Mouse (Mus musculus) forebrain, embryonic 12.5 days (tissue): ENCODE measurements at regions not wholly inside any gene's neighbourhood (a gene's known extent, or its start where the extent isn't known, plus 50 kb on each side); places are given as distances from the start of the nearest gene placed in this dataset.

Experiments used
- ATAC-seq: fragments of 200-750 bp; cut with Nextera tagmentation; 2 replicates; pipeline ENCODE4 v1.8.0; 2017; ENCODE audit warnings: moderate TSS enrichment; ENCODE audit not compliant: low FRiP score
- H3K27ac ChIP-seq: fragments of 300-500 bp; sonication (generic); 2 replicates; pipeline ENCODE4 v1.5.1; 2016; ENCODE audit warnings: mild to moderate bottlenecking
- H3K27me3 ChIP-seq: fragments of 300-500 bp; sonication (generic); 2 replicates; pipeline ENCODE4 v1.6.1; 2016; ENCODE audit warnings: mild to moderate bottlenecking
- H3K36me3 ChIP-seq: fragments of 300-500 bp; sonication (generic); replicated peaks from 2 replicates; pipeline ENCODE4 v1.6.1; 2016; ENCODE audit warnings: mild to moderate bottlenecking
- H3K4me1 ChIP-seq: fragments of 300-500 bp; sonication (generic); 2 replicates; pipeline ENCODE4 v1.6.1; 2016
- H3K4me2 ChIP-seq: fragments of 300-500 bp; sonication (generic); 2 replicates; pipeline ENCODE4 v1.6.1; 2016; ENCODE audit warnings: mild to moderate bottlenecking, moderate library complexity
- H3K4me3 ChIP-seq: fragments of 300-500 bp; sonication (generic); replicated peaks from 2 replicates; pipeline ENCODE4 v1.5.1; 2016; ENCODE audit warnings: mild to moderate bottlenecking
- H3K9ac ChIP-seq: fragments of 300-500 bp; sonication (generic); 2 replicates; pipeline ENCODE4 v1.6.1; 2016; ENCODE audit warnings: mild to moderate bottlenecking
- H3K9me3 ChIP-seq: fragments of 300-500 bp; sonication (generic); 2 replicates; pipeline ENCODE4 v1.6.1; 2016
- WGBS: fragments of 180-500 bp; shearing (Covaris S2); methylation state at CpG from one replicate; pipeline ENCODE4 v1.1.7; 2016; 5-methylcytosine and 5-hydroxymethylcytosine counted together

DNA sequence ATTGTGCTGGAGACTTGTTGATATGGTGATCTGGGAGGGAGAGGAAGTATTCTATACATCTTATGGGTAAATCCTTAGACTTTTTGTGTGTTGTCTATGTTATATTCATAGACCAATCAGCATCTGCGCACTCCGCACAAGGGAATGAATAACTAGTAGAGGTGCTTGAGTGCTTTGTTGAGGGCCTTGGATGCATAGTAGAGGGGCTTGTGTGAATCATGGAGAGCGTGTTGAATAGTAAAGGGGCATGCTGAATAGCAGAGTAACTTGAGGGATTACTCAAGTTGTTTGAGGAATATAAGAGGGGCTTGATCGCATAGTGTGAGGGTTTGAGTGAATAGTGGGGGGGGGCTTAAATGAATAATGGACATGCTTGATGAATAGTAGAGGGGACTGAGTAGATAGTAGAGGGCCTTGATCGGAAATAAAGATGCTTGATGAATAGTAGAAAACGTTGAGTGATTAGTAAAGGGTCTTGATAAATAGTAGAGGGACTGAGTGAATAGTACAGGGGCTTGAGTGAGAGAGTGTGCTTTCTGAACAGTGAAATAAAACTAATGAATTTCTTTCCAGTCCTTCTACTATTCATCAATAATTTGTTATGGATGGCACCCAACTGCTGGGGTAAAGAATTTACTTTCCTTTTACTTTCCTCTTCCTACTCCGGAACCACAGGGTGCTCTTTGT lies 2849.5 kb upstream of the Lrrc6 start:
- Histone ChIP-seq H3K27ac (no peak overlapping the region), H3K9ac (no peak overlapping the region), H3K4me2 (no peak overlapping the region), H3K27me3 (no peaks in the 10 kb centered on the region), H3K4me3 (no peak overlapping the region), H3K36me3 (no peaks in the 10 kb centered on the region), H3K9me3 (no peaks in the 10 kb centered on the region), H3K4me1 (no peaks in the 10 kb centered on the region)
- 52% methylated on average over 7 of the region's 7 CpGs for WGBS
- ATAC-seq = peak; percentile 51; the same call in 1 of the 2 replicates

DNA sequence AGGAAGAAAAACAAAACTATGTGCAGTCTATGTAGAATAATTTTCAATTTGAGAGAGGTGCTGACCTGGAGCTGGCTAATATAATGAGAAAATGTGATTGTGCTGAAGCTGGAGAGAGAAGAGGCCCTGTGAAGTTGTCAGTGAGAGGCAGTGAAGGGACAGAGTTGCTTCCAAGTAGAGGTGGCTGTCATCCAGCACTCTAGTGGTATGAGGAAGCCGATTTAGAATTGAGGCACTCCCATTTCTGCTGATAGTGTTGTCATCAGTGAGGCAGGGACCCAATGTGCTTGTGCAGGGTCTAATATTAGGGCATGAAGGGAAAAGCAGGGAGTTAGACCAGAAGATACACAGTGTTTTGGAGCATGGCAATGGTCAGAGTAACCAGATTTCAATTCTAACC lies 2845.4 kb upstream of the Lrrc6 start:
- ATAC-seq = no peak
- H3K36me3 ChIP-seq = no peaks in the 10 kb centered on the region
- H3K27me3 ChIP-seq = no peaks in the 10 kb centered on the region
- no peak overlapping the region for H3K4me3 ChIP-seq
- no peak overlapping the region for H3K4me2 ChIP-seq
- H3K9me3 ChIP-seq = no peaks in the 10 kb centered on the region
- H3K9ac ChIP-seq = no peak overlapping the region
- H3K4me1 ChIP-seq = no peaks in the 10 kb centered on the region
- 92% methylated on average over 1 of the region's 1 CpGs for WGBS
- no peak overlapping the region for H3K27ac ChIP-seq

DNA sequence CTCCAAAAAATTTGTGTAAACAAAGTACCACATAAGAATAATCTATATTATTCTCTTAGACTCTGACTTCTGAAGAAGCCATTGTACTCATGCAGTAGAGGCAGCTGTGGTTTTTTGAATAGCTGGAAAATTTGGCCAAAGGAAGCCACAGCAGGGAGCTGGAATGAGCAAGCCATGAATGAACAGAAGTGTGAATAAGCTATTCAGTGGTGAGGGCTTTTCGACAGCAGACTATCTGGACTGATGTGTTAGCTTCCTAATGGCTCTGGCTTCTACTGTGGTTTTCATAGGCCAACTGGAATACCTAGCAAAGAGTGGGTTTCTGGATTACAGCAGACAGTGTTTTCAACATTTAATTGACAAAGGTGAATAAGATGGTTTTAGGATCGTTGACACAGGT lies 2842.0 kb upstream of the Lrrc6 start:
- no peak overlapping the region for H3K9ac ChIP-seq
- no peaks in the 10 kb centered on the region for H3K9me3 ChIP-seq
- no peaks in the 10 kb centered on the region for H3K27me3 ChIP-seq
- H3K4me1 ChIP-seq = no peaks in the 10 kb centered on the region
- H3K4me3 ChIP-seq = no peak overlapping the region
- 28% methylated on average over 2 of the region's 2 CpGs for WGBS
- H3K36me3 ChIP-seq = no peaks in the 10 kb centered on the region
- H3K4me2 ChIP-seq = no peak overlapping the region
- no peak overlapping the region for H3K27ac ChIP-seq
- no peak for ATAC-seq

GRCm38 (mm10) chr15:69336491-69336890 lies 2835.8 kb upstream of the Lrrc6 start:
- ATAC-seq = no peak
- H3K9ac ChIP-seq = no peak overlapping the region

DNA sequence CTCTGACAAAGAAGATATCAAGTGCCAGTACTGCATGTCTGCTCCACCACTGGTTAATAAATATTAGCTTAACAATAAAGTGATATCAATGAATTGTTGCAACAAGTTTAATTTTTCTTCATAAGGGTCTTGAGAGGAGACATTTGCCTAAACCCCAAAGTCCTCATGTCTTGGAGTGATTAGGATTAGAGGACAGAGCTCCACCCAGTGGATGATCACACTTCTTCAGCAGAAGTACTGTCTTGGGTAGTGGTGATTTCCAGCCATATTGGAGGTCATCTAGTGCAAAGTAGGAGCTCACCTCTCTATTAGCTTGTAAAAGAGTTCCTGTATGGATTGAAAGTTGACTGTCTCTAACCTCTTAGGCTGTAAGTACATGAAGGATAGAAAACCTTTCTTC lies 2825.8 kb upstream of the Lrrc6 start:
- Histone ChIP-seq H3K36me3 (no peaks in the 10 kb centered on the region), H3K27ac (no peak overlapping the region), H3K9me3 (no peaks in the 10 kb centered on the region), H3K4me3 (no peak overlapping the region), H3K4me1 (no peaks in the 10 kb centered on the region), H3K4me2 (no peak overlapping the region), H3K27me3 (no peaks in the 10 kb centered on the region), H3K9ac (no peak overlapping the region)
- ATAC-seq = no peak

More at GRCm38 (mm10) chr15:69336491-69336890, 2835.8 kb upstream of the Lrrc6 start:
- Histone ChIP-seq H3K27me3 (no peaks in the 10 kb centered on the region), H3K9me3 (no peaks in the 10 kb centered on the region), H3K4me3 (no peak overlapping the region), H3K4me1 (no peaks in the 10 kb centered on the region), H3K4me2 (no peak overlapping the region), H3K27ac (no peak overlapping the region), H3K36me3 (no peaks in the 10 kb centered on the region)
- 85% methylated on average over 2 of the region's 2 CpGs for WGBS

DNA sequence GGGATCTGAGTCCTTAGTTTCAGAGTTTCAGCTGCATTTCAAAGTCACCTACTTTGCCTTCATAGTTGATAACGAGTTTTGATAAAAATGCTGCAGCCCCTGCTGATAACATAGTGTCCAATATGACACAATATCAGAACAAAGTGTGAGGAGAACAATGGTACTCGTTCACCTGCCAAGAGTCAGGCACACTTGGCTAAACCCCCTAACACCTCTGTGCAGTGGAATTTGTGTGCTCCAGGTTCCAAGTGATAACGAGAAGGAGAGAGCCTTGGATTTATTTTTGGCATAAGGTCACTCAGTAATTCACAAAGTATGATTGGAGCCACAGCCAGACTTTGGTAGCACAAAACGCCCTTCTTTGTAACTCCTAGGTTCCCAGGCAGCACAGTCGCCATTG lies 2802.4 kb upstream of the Lrrc6 start:
- no peaks in the 10 kb centered on the region for H3K4me1 ChIP-seq
- H3K9me3 ChIP-seq = no peaks in the 10 kb centered on the region
- no peak overlapping the region for H3K9ac ChIP-seq
- H3K4me2 ChIP-seq = no peak overlapping the region
- 77% methylated on average over 5 of the region's 5 CpGs for WGBS
- H3K36me3 ChIP-seq = no peaks in the 10 kb centered on the region
- no peak for ATAC-seq
- H3K27me3 ChIP-seq = no peaks in the 10 kb centered on the region
- H3K4me3 ChIP-seq = no peak overlapping the region
- no peak overlapping the region for H3K27ac ChIP-seq

DNA sequence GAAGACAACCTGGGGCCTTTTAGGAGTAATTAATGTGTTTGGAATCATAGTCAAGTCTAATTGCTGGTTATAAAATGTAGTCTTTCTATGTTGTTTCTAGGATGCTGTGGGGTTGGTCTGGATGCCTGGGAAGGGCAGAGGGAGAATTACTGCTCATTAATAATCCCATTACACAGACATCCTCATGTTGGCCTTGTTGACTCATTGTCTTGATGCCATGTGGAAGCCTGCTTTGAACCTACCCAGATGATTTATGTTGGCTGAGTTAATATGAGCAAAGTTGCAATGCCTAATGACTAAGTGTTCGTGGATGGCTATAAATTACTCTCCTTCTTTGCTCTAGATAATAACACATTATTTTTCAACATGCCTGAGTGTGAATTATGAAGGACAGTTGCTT lies 2790.6 kb upstream of the Lrrc6 start:
- Histone ChIP-seq H3K4me3 (no peak overlapping the region), H3K4me1 (no peaks in the 10 kb centered on the region), H3K9ac (no peak overlapping the region), H3K27ac (no peak overlapping the region), H3K4me2 (no peak overlapping the region), H3K36me3 (no peaks in the 10 kb centered on the region), H3K9me3 (no peaks in the 10 kb centered on the region), H3K27me3 (no peaks in the 10 kb centered on the region)
- no peak for ATAC-seq
- WGBS = 67% methylated on average over 1 of the region's 1 CpGs

- H3K27ac ChIP-seq = no peak overlapping the region
- H3K36me3 ChIP-seq = no peaks in the 10 kb centered on the region
- ATAC-seq = no peak
- H3K9me3 ChIP-seq = no peaks in the 10 kb centered on the region
- H3K4me3 ChIP-seq = no peak overlapping the region
- H3K27me3 ChIP-seq = no peaks in the 10 kb centered on the region
- H3K4me2 ChIP-seq = no peak overlapping the region
- H3K9ac ChIP-seq = no peak overlapping the region
- peaks cover 8% of the 10 kb centered on the region; the same call in 1 of the 2 replicates for H3K4me1 ChIP-seq
Measured at GRCm38 (mm10) chr15:69275546-69276255, 2775.0 kb upstream of the Lrrc6 start.

GRCm38 (mm10) chr15:69274225-69274766 lies 2773.6 kb upstream of the Lrrc6 start:
- 83% methylated on average over 8 of the region's 8 CpGs for WGBS
- peaks cover 8% of the 10 kb centered on the region; the same call in 1 of the 2 replicates for H3K4me1 ChIP-seq
- no peaks in the 10 kb centered on the region for H3K27me3 ChIP-seq
- H3K9me3 ChIP-seq = no peaks in the 10 kb centered on the region
- no peaks in the 10 kb centered on the region for H3K36me3 ChIP-seq
- H3K4me2 ChIP-seq = no peak overlapping the region
- H3K4me3 ChIP-seq = no peak overlapping the region
- no peak overlapping the region for H3K27ac ChIP-seq
- no peak for ATAC-seq
- H3K9ac ChIP-seq = no peak overlapping the region

DNA sequence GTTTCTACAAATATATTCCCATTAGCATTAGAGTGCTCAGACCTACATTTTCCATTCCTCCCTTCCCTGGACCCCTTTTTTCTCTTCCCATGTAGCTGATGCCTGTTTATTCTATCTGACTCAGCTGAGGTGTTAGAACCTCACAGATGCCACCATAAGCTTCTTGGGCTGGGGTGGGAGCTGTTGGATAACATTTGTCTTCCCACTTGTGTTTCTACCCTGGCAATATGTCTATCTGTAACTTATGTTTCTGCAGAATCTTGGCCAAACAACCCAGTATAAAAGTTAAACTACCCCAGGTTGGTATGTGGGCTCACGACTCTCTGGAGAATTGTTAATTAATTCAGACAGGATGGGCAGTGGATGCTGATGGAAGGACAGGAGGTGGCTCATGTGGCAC lies 2772.8 kb upstream of the Lrrc6 start:
- H3K4me1 ChIP-seq = peaks cover 8% of the 10 kb centered on the region; the same call in 1 of the 2 replicates
- H3K27me3 ChIP-seq = no peaks in the 10 kb centered on the region
- no peak for ATAC-seq
- no peak overlapping the region for H3K9ac ChIP-seq
- H3K4me3 ChIP-seq = no peak overlapping the region
- H3K36me3 ChIP-seq = no peaks in the 10 kb centered on the region
- no peak overlapping the region for H3K27ac ChIP-seq
- 78% methylated on average over 1 of the region's 1 CpGs for WGBS
- H3K9me3 ChIP-seq = no peaks in the 10 kb centered on the region
- H3K4me2 ChIP-seq = no peak overlapping the region

- WGBS = 97% methylated on average over 1 of the region's 1 CpGs
- no peaks in the 10 kb centered on the region for H3K27me3 ChIP-seq
- no peak for ATAC-seq
- no peak overlapping the region for H3K9ac ChIP-seq
- H3K4me1 ChIP-seq = 0 out of 2 replicates have a peak, but pooled peaks cover 3% of the 10 kb centered on the region
- H3K36me3 ChIP-seq = no peaks in the 10 kb centered on the region
- no peak overlapping the region for H3K4me2 ChIP-seq
- no peaks in the 10 kb centered on the region for H3K9me3 ChIP-seq
- H3K4me3 ChIP-seq = no peak overlapping the region
- no peak overlapping the region for H3K27ac ChIP-seq
Measured at GRCm38 (mm10) chr15:69261940-69262339, 2761.2 kb upstream of the Lrrc6 start.

DNA sequence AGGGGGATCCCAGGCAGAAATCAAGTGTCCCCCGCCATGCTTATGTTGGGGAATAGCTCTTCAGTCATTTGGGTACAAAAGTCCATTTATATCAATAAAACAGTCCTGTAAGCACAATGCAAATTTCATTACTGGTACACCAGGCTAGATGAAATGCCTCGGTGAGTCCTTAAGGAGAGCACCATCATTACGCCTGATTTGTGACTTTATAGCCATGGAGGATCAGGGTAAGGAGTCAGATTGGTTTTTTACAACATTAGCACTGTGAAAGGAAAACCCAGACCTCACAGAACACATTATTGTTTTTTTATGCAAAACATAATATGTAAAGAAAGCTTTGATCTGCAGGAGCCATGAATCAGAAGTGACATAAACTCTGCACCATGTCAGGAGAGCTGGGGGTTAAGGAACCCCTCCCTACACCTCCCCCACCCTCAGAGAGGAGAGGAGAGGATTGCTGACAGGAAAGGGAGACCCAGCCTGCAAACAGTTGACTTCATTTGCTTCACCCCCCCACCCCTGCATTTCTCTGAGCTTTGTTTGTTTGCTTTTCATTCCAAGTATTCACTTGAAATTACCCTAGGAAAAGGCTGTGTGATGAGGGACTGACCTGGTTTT lies 2756.6 kb upstream of the Lrrc6 start:
- no peak overlapping the region for H3K4me2 ChIP-seq
- no peaks in the 10 kb centered on the region for H3K27me3 ChIP-seq
- no peak overlapping the region for H3K27ac ChIP-seq
- no peaks in the 10 kb centered on the region for H3K9me3 ChIP-seq
- 0 out of 2 replicates have a peak, but pooled peaks cover 3% of the 10 kb centered on the region for H3K4me1 ChIP-seq
- H3K9ac ChIP-seq = no peak overlapping the region
- WGBS = 80% methylated on average over 3 of the region's 3 CpGs
- no peak for ATAC-seq
- H3K36me3 ChIP-seq = no peaks in the 10 kb centered on the region
- H3K4me3 ChIP-seq = no peak overlapping the region
